Comparison of ENCODE assay signal across 9 mouse cellular contexts in genomic region chr11:114789061-114789714, GRCm38 (mm10). TPM values are rescaled to one million over a fixed set of nuclear protein-coding genes. Genes with fewer than 3 reads are reported as not detected.
DNase-seq lines count a peak whose midpoint lies in the region; ATAC-seq lines count a peak whose summit lies in the region.
"Had no signal": no experiment of that assay in that cellular context is flagged by ENCODE, and none has a peak within 500 bp of the region (broad histone marks: within the 10 kb centered on the region; RNA-seq: fewer than 3 reads in every experiment).

No protein-coding gene starts in this region.

- peak; percentile 74 for DNase-seq in 3134 (ENCODE audit: extremely low read depth, insufficient read length, low spot score)
- DNase-seq in adrenal gland, postnatal 36 days = peak; percentile 85 to 92
- DNase-seq in heart, adult 9 months (ENCODE audit: low spot score in 2 of 2) = peak; percentile 56 to 74
- peak; percentile 66 for DNase-seq in kidney, adult 9 months
- DNase-seq in naive thymus-derived CD4-positive, alpha-beta T cell, adult 2 months (ENCODE audit: low read depth) = peak; percentile 79
- DNase-seq in splenic B cell, adult 2 months (ENCODE audit: low read depth, low spot score) = peak; percentile 84

- H3K4me1 ChIP-seq in embryonic facial prominence, embryonic 13.5 days = peaks cover 25% of the 10 kb centered on the region
- H3K4me1 ChIP-seq in liver, embryonic 12.5 days = peaks cover 19% of the 10 kb centered on the region

- H3K27me3 ChIP-seq in embryonic facial prominence, embryonic 13.5 days = peaks cover 100% of the 10 kb centered on the region
- H3K27me3 ChIP-seq in liver, embryonic 12.5 days (replicated peaks) = peaks cover 100% of the 10 kb centered on the region
- no peaks in the 10 kb centered on the region for H3K27me3 ChIP-seq in splenic B cell, adult 2 months (ENCODE audit: control insufficient read depth, insufficient read depth, low read length, poor library complexity, severe bottlenecking)

- peak overlapping the region; percentile 52; the same call in 1 of the 2 replicates for H3K9ac ChIP-seq in embryonic facial prominence, embryonic 13.5 days
- H3K9ac ChIP-seq in liver, embryonic 12.5 days = no peak overlapping the region

- peak overlapping the region; percentile 50 for H3K4me2 ChIP-seq in embryonic facial prominence, embryonic 13.5 days
- peak overlapping the region; percentile 37; the same call in 1 of the 2 replicates for H3K4me2 ChIP-seq in liver, embryonic 12.5 days

- H3K4me3 ChIP-seq in embryonic facial prominence, embryonic 13.5 days = peak overlapping the region; percentile 18; the same call in 1 of the 2 replicates
- H3K4me3 ChIP-seq in liver, embryonic 12.5 days = no peak overlapping the region

- ATAC-seq in embryonic facial prominence, embryonic 13.5 days (ENCODE audit: insufficient number of reproducible peaks, insufficient read depth, low FRiP score, low TSS enrichment, low read depth) = no peak
- peak; percentile 56 for ATAC-seq in liver, embryonic 12.5 days

- no peaks in the 10 kb centered on the region for H3K36me3 ChIP-seq in embryonic facial prominence, embryonic 13.5 days
- no peaks in the 10 kb centered on the region for H3K36me3 ChIP-seq in liver, embryonic 12.5 days
- H3K36me3 ChIP-seq in splenic B cell, adult 2 months (ENCODE audit: control insufficient read depth, insufficient read depth, low read length, poor library complexity, severe bottlenecking) = no peaks in the 10 kb centered on the region

- 8% methylated on average over 30 of the region's 30 CpGs for WGBS in embryonic facial prominence, embryonic 13.5 days
- WGBS in liver, embryonic 12.5 days (ENCODE audit: insufficient replicate concordance) = 8% methylated on average over 30 of the region's 30 CpGs

- no peak overlapping the region for H3K27ac ChIP-seq in embryonic facial prominence, embryonic 13.5 days
- H3K27ac ChIP-seq in liver, embryonic 12.5 days = no peak overlapping the region

- no peaks in the 10 kb centered on the region for H3K9me3 ChIP-seq in embryonic facial prominence, embryonic 13.5 days
- no peaks in the 10 kb centered on the region for H3K9me3 ChIP-seq in liver, embryonic 12.5 days (replicated peaks)

RNA-seq across cellular contexts. Expression of gene Btbd17, which starts 6.6 kb away (rescaled TPM):
- total RNA-seq in adrenal gland, postnatal 36 days (2021) = not detected
- 1.1 and 1.6 TPM in 2 replicates for polyA plus RNA-seq in embryonic facial prominence, embryonic 13.5 days (2015; fragmentation: Nextera tagmentation; extraction: Ambion mirVana)
- not detected in 2 replicates for polyA plus RNA-seq in liver, embryonic 12.5 days (2016; fragmentation: Nextera tagmentation; extraction: Ambion mirVana)
- total RNA-seq: MEL had no signal

RNA-seq across cellular contexts. Expression of gene Gpr142, which starts 9.5 kb away (rescaled TPM):
- total RNA-seq in adrenal gland, postnatal 36 days (2021) = not detected
- not detected in 2 replicates for polyA plus RNA-seq in embryonic facial prominence, embryonic 13.5 days (2015; fragmentation: Nextera tagmentation; extraction: Ambion mirVana)
- polyA plus RNA-seq in liver, embryonic 12.5 days (2016; fragmentation: Nextera tagmentation; extraction: Ambion mirVana) = not detected in 2 replicates
- total RNA-seq: MEL had no signal

RNA-seq across cellular contexts. Expression of gene Kif19a, which starts 24.0 kb away (rescaled TPM):
- under 1 TPM; 0.63 TPM for total RNA-seq in adrenal gland, postnatal 36 days (2021)
- 0.69 and 2.2 TPM in 2 replicates for polyA plus RNA-seq in embryonic facial prominence, embryonic 13.5 days (2015; fragmentation: Nextera tagmentation; extraction: Ambion mirVana)
- 0.13 TPM in 1 of 2 replicates, not detected in the other for polyA plus RNA-seq in liver, embryonic 12.5 days (2016; fragmentation: Nextera tagmentation; extraction: Ambion mirVana)
- total RNA-seq: MEL had no signal
